Mouse (Mus musculus) ES-Bruce4 (cell line): Measurements from ENCODE around the gene Hspbap1.

Experiments used
- CTCF ChIP-seq: IDR thresholded peaks from one replicate; pipeline ENCODE4 v1.8.1; 2011; ENCODE audit warnings: low read depth, low read length
- POLR2A ChIP-seq: IDR thresholded peaks from one replicate; pipeline ENCODE4 v1.8.1; 2011; ENCODE audit warnings: low read length; ENCODE audit not compliant: insufficient read depth

GRCm38 (mm10) chr16:35832926-35833325, 62.8 kb downstream of the Hspbap1 start:
- TF ChIP-seq CTCF (no peak), POLR2A (no peak)
